Mouse (Mus musculus) midbrain, embryonic 14.5 days (tissue): Measurements from ENCODE around the gene Cops4. TPM values are rescaled to one million over a fixed set of nuclear protein-coding genes. Genes with fewer than 3 reads are reported as not detected.

Experiments used
- ATAC-seq: fragments of 200-750 bp; cut with Nextera tagmentation; 2 replicates; pipeline ENCODE4 v1.8.0; 2017; ENCODE audit warnings: moderate number of reproducible peaks, moderate library complexity; ENCODE audit not compliant: low FRiP score, low TSS enrichment
- DNase-seq: peaks from one replicate; pipeline ENCODE4 v3.0.0-alpha.2; 2015
- H3K27ac ChIP-seq: fragments of 300-500 bp; sonication (generic); replicated peaks from 2 replicates; pipeline ENCODE4 v1.5.1; 2014; ENCODE audit warnings: mild to moderate bottlenecking, low read depth, low read length, moderate library complexity
- H3K27me3 ChIP-seq: fragments of 300-500 bp; sonication (generic); 2 replicates; pipeline ENCODE4 v1.6.1; 2014; ENCODE audit warnings: low read length, control low read depth, mixed read lengths; ENCODE audit not compliant: control insufficient read depth, insufficient read depth
- H3K36me3 ChIP-seq: fragments of 300-500 bp; sonication (generic); 2 replicates; pipeline ENCODE4 v1.6.1; 2014; ENCODE audit warnings: low read length, control low read depth; ENCODE audit not compliant: control insufficient read depth, insufficient read depth
- H3K4me1 ChIP-seq: fragments of 300-500 bp; sonication (generic); 2 replicates; pipeline ENCODE4 v1.6.1; 2014; ENCODE audit warnings: mild to moderate bottlenecking, antibody characterized with exemption, low read length, control low read depth; ENCODE audit not compliant: control insufficient read depth, insufficient read depth
- H3K4me2 ChIP-seq: fragments of 300-500 bp; sonication (generic); 2 replicates; pipeline ENCODE4 v1.6.1; 2014; ENCODE audit warnings: mild to moderate bottlenecking, low read length, moderate library complexity
- H3K4me3 ChIP-seq: fragments of 300-500 bp; sonication (generic); replicated peaks from 2 replicates; pipeline ENCODE4 v1.5.1; 2014; ENCODE audit warnings: low read depth, low read length
- H3K9ac ChIP-seq: fragments of 300-500 bp; sonication (generic); replicated peaks from 2 replicates; pipeline ENCODE4 v1.6.1; 2014; ENCODE audit warnings: mild to moderate bottlenecking, low read length, moderate library complexity
- H3K9me3 ChIP-seq: fragments of 300-500 bp; sonication (generic); 2 replicates; pipeline ENCODE4 v1.6.1; 2016; ENCODE audit warnings: low read length, control low read depth, mixed read lengths; ENCODE audit not compliant: control insufficient read depth
- WGBS: fragments of 180-500 bp; shearing (Covaris S2); extraction: QIAGEN DNeasy Blood & Tissue Kit; methylation state at CpG from one replicate; pipeline ENCODE4 v1.1.7; 2014; 5-methylcytosine and 5-hydroxymethylcytosine counted together
- polyA plus RNA-seq: library from polyadenylated mRNA; unstranded; fragments of >200 nt; fragmentation: Nextera tagmentation; extraction: Ambion mirVana; gene quantifications from 2 replicates; pipeline ENCODE4 v1.2.1, GENCODE M21; 2014

Cops4 gene
- polyA plus RNA-seq, 1 experiment from 2014 or later, result 210 TPM

DNA sequence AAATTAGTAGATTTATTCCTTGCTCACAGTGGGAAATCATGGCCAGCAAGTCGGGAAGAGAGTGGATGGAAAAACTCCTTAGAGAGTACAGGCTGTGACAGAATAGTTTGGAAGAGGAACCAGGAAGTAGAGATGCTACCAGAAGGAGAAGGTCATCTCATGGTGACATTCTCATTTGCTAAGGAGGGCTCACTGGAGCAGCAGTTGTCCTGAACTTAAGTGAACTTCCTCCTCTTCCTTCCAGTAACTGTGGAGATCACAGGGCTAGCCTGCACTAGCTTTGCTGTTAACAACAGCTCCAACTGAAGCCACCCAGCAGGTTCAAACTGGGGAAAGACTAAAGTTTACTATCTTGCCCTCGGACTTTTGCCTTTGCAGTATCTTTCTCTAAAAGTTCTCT, 48.7 kb downstream of the Cops4 start:
- H3K4me2 ChIP-seq, result no peak overlapping the region
- DNase-seq, result no peak
- no peak overlapping the region for H3K27ac ChIP-seq
- H3K9ac ChIP-seq, result no peak overlapping the region
- H3K27me3 ChIP-seq, result no peaks in the 10 kb centered on the region
- no peaks in the 10 kb centered on the region for H3K4me1 ChIP-seq
- no peaks in the 10 kb centered on the region for H3K36me3 ChIP-seq
- H3K9me3 ChIP-seq, result no peaks in the 10 kb centered on the region
- no peak overlapping the region for H3K4me3 ChIP-seq
- WGBS, result 80% methylated on average over 2 of the region's 2 CpGs
- no peak for ATAC-seq

DNA sequence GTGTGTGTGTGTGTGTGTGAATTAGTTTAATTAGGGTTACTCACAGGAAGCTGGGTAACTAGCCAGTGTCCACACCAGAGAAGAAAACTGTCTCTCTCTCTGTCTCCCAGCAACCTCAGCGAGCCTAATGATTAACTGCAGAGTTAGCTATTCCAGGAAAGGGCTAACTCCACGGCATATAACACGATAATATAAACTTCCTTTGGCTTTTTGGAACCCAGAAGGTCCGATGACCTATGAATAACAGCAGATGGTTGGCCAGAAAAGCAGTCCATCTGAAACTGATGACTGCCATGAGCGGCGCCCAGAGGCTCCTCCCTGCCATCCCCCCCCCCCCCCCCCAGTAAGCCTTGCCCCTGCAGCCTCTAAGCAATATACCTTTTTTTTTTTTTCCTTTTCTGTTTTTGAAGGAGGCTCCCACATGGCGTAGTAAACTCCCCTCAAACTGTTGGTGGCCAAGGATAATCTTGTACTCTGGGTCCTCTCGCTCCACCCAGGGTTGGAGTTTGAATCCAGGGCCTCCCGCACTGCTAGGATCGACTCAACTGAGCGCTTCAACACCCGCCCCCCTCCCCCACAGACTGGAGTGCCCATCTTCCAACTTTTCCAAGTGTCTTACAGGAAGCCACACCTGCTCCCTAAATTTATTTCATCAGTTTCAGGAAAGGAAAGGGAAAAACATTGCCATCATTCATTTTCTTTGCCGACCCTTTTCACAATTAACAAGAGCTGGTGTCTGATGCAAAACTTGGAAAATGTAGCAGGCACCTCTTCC, 49.3 kb downstream of the Cops4 start:
- Histone ChIP-seq H3K27ac (no peak overlapping the region), H3K4me2 (no peak overlapping the region), H3K36me3 (no peaks in the 10 kb centered on the region), H3K9ac (no peak overlapping the region), H3K27me3 (no peaks in the 10 kb centered on the region), H3K4me1 (no peaks in the 10 kb centered on the region), H3K4me3 (no peak overlapping the region), H3K9me3 (no peaks in the 10 kb centered on the region)
- ATAC-seq, result no peak
- WGBS, result 88% methylated on average over 13 of the region's 13 CpGs
- no peak for DNase-seq

GRCm38 (mm10) chr5:100568177-100568576, 50.1 kb downstream of the Cops4 start:
- ATAC-seq (no peak), DNase-seq (no peak)
- no peaks in the 10 kb centered on the region for H3K4me1 ChIP-seq
- H3K36me3 ChIP-seq, result no peaks in the 10 kb centered on the region
- no peaks in the 10 kb centered on the region for H3K9me3 ChIP-seq
- 90% methylated on average over 8 of the region's 8 CpGs for WGBS
- H3K27me3 ChIP-seq, result no peaks in the 10 kb centered on the region
- no peak overlapping the region for H3K27ac ChIP-seq
- no peak overlapping the region for H3K4me2 ChIP-seq
- H3K4me3 ChIP-seq, result no peak overlapping the region
- no peak overlapping the region for H3K9ac ChIP-seq

- no peak overlapping the region for H3K9ac ChIP-seq
- WGBS, result 91% methylated on average over 3 of the region's 3 CpGs
- H3K4me2 ChIP-seq, result no peak overlapping the region
- H3K4me1 ChIP-seq, result no peaks in the 10 kb centered on the region
- DNase-seq, result no peak
- no peaks in the 10 kb centered on the region for H3K36me3 ChIP-seq
- H3K27ac ChIP-seq, result no peak overlapping the region
- H3K4me3 ChIP-seq, result no peak overlapping the region
- H3K9me3 ChIP-seq, result no peaks in the 10 kb centered on the region
- H3K27me3 ChIP-seq, result no peaks in the 10 kb centered on the region
- no peak for ATAC-seq
These were observed 50.7 kb downstream of the Cops4 start for GRCm38 (mm10) chr5:100568802-100569201.

GRCm38 (mm10) chr5:100569250-100569934, 51.3 kb downstream of the Cops4 start:
- no peak overlapping the region for H3K4me3 ChIP-seq
- H3K4me1 ChIP-seq, result no peaks in the 10 kb centered on the region
- WGBS, result 81% methylated on average over 18 of the region's 18 CpGs
- no peaks in the 10 kb centered on the region for H3K9me3 ChIP-seq
- DNase-seq (no peak), ATAC-seq (no peak)
- no peak overlapping the region for H3K27ac ChIP-seq
- H3K9ac ChIP-seq, result no peak overlapping the region
- no peak overlapping the region for H3K4me2 ChIP-seq
- H3K27me3 ChIP-seq, result no peaks in the 10 kb centered on the region
- no peaks in the 10 kb centered on the region for H3K36me3 ChIP-seq

- DNase-seq (no peak), ATAC-seq (no peak)
- Histone ChIP-seq H3K4me2 (no peak overlapping the region), H3K4me1 (no peaks in the 10 kb centered on the region), H3K4me3 (no peak overlapping the region), H3K27ac (no peak overlapping the region), H3K9me3 (no peaks in the 10 kb centered on the region), H3K36me3 (no peaks in the 10 kb centered on the region), H3K9ac (no peak overlapping the region), H3K27me3 (no peaks in the 10 kb centered on the region)
- 80% methylated on average over 13 of the region's 13 CpGs for WGBS
These were observed 52.0 kb downstream of the Cops4 start for GRCm38 (mm10) chr5:100569997-100570595.

GRCm38 (mm10) chr5:100570716-100571115, 52.6 kb downstream of the Cops4 start:
- no peak overlapping the region for H3K4me2 ChIP-seq
- H3K27me3 ChIP-seq, result no peaks in the 10 kb centered on the region
- H3K9ac ChIP-seq, result no peak overlapping the region
- H3K9me3 ChIP-seq, result no peaks in the 10 kb centered on the region
- DNase-seq (no peak), ATAC-seq (no peak)
- no peaks in the 10 kb centered on the region for H3K4me1 ChIP-seq
- 48% methylated on average over 8 of the region's 8 CpGs for WGBS
- no peaks in the 10 kb centered on the region for H3K36me3 ChIP-seq
- no peak overlapping the region for H3K27ac ChIP-seq
- no peak overlapping the region for H3K4me3 ChIP-seq

- ATAC-seq (no peak), DNase-seq (no peak)
- no peak within 1 kb of the TSS for H3K9ac ChIP-seq
- no peak within 1 kb of the TSS for H3K4me2 ChIP-seq
- H3K27ac ChIP-seq, result no peak within 1 kb of the TSS
- no peaks in the 10 kb centered on the region for H3K27me3 ChIP-seq
- 43% methylated on average over 7 of the region's 7 CpGs for WGBS
- no peak within 1 kb of the TSS for H3K4me3 ChIP-seq
- no peaks in the 10 kb centered on the region for H3K9me3 ChIP-seq
- H3K36me3 ChIP-seq, result no peaks in the 10 kb centered on the region
- no peaks in the 10 kb centered on the region for H3K4me1 ChIP-seq
These were observed 54.0 kb downstream of the Cops4 start, which contains the start of gene Plac8 for GRCm38 (mm10) chr5:100572069-100572468. Gene Plac8, minus strand, starts transcription at chr5:100572245.
